Mouse (Mus musculus): ENCODE results near the gene Alyref. TPM values are rescaled to one million over a fixed set of nuclear protein-coding genes. Genes with fewer than 3 reads are reported as not detected.
A peak's percentile ranks its signal among the peaks of the same experiment; 100 is the strongest.

Gene Alyref
- polyA plus RNA-seq, 2 experiments, result 143 to 478 TPM

DNA sequence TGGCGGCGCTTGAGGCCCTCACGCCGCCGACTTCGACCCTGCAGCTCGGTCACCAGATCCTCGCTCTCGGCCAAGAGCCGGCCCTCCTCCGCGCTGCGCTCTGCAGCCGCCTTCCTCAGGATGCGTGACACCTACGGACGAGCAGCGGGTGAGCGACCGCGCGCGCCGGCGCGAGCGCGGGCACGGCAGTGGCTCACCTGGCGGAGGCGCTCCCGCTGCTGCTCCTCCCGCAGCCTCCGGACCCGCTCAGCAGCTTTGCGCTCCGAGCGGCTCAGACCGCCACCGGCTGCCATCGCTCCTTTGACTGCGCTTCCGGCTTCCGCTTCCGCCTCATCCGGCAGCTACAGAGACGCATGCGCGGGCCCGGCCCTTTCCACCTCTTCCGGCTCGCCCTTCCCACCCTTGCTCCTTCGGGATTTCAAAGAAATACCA lies 26.5 kb upstream of the Alyref start:
- Histone ChIP-seq H3K4me2 (replicated peaks; ENCODE audit: low read depth, low read length, severe bottlenecking) (peak overlapping the region; percentile 99), H3K9me3 (ENCODE audit: control insufficient read depth, low read length) (no peaks in the 10 kb centered on the region), H3K36me3 (ENCODE audit: control insufficient read depth, insufficient read depth, low read length) (peaks cover 57% of the 10 kb centered on the region), H3K27ac (replicated peaks; ENCODE audit: low read depth, low read length) (peak overlapping the region; percentile 53; the same call in 1 of the 2 replicates), H3K4me1 (ENCODE audit: control insufficient read depth, insufficient read depth, low read length) (peaks cover 4% of the 10 kb centered on the region; the same call in 1 of the 2 replicates), H3K9ac (ENCODE audit: low read depth, low read length, severe bottlenecking) (peak overlapping the region; percentile 66), H3K27me3 (ENCODE audit: control insufficient read depth, insufficient read depth, low read length) (no peaks in the 10 kb centered on the region), H3K4me3 (replicated peaks; ENCODE audit: low read length) (peak overlapping the region; percentile 94)
- peak; percentile 83 for ATAC-seq (ENCODE audit: low FRiP score, low read depth)
- WGBS, result under 1% methylated on average over 27 of the region's 53 CpGs
- peak; percentile 93 for DNase-seq (ENCODE audit: low spot score)
- no peak for TF ChIP-seq POLR2A (IDR thresholded peaks at IDR 0.05; ENCODE audit: borderline replicate concordance, extremely low read depth, insufficient read depth, insufficient read length)

DNA sequence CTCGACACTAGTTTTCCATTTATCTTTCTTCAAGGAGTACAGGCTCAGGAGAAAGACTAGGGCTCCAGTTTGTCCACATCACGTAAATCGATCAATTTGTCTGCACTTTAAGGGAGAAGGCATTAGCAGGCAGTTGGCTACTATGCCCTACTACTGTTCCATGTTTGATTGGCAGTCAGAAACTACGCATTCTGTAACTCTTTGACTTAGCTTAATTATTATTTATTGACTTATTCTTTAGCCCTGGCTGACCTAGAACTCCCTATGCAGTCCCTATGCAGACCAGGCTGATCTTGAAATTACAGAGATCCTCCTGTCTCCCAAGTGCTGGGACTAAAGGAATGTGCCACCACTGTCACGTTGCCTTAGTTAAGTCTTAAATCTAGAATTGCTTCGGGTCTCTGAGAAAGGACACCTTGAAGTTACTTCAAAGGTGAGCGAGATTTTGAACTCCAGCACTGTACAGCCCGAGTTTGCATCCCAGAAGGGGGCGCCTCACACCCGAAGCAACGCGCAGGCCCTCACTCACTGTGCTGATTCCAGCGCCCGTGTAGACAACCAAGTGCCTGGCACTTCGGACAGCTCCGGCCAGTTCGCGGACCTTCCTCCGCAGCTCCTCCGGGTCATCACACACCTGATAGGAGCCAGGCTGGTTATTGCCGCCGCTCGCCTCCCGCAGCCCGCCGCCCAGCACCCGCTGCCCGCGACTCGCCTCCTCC lies 26.0 kb upstream of the Alyref start:
- DNase-seq (ENCODE audit: low spot score), result peak; percentile 30
- Histone ChIP-seq H3K4me3 (replicated peaks; ENCODE audit: low read length) (peak overlapping the region; percentile 94), H3K9me3 (ENCODE audit: control insufficient read depth, low read length) (no peaks in the 10 kb centered on the region), H3K4me1 (ENCODE audit: control insufficient read depth, insufficient read depth, low read length) (peaks cover 4% of the 10 kb centered on the region; the same call in 1 of the 2 replicates), H3K36me3 (ENCODE audit: control insufficient read depth, insufficient read depth, low read length) (peaks cover 54% of the 10 kb centered on the region), H3K4me2 (replicated peaks; ENCODE audit: low read depth, low read length, severe bottlenecking) (peak overlapping the region; percentile 99), H3K27me3 (ENCODE audit: control insufficient read depth, insufficient read depth, low read length) (no peaks in the 10 kb centered on the region), H3K27ac (replicated peaks; ENCODE audit: low read depth, low read length) (peak overlapping the region; percentile 53; the same call in 1 of the 2 replicates), H3K9ac (ENCODE audit: low read depth, low read length, severe bottlenecking) (peak overlapping the region; percentile 66)
- 13% methylated on average over 29 of the region's 30 CpGs for WGBS
- no peak for TF ChIP-seq POLR2A (IDR thresholded peaks at IDR 0.05; ENCODE audit: borderline replicate concordance, extremely low read depth, insufficient read depth, insufficient read length)
- peak; percentile 56 for ATAC-seq (ENCODE audit: low FRiP score, low read depth)

DNA sequence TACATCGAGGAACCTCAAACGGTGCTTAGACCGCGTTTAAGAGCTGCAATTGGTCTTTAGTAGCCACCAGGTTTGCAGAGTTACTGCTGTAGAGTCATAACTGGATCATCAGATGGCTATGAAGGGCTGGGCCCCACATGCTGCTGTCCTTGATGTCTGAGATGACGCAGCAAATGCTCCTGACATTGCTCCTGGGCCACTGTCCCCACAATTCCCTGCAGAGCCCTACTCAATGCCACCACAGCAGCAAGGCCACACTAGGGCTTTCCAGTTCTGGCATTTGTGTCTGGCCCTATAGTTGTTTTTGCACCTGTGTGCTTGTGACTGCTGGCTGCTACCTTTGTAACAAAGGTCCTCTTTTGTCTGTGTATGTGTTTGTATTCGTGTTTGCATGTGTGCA lies 24.6 kb upstream of the Alyref start:
- no peak overlapping the region for H3K27ac ChIP-seq (replicated peaks; ENCODE audit: low read depth, low read length)
- no peak overlapping the region for H3K9ac ChIP-seq (ENCODE audit: low read depth, low read length, severe bottlenecking)
- DNase-seq (ENCODE audit: low spot score) (no peak), ATAC-seq (ENCODE audit: low FRiP score, low read depth) (no peak)
- no peaks in the 10 kb centered on the region for H3K9me3 ChIP-seq (ENCODE audit: control insufficient read depth, low read length)
- H3K4me2 ChIP-seq (replicated peaks; ENCODE audit: low read depth, low read length, severe bottlenecking), result no peak overlapping the region
- H3K36me3 ChIP-seq (ENCODE audit: control insufficient read depth, insufficient read depth, low read length), result peaks cover 56% of the 10 kb centered on the region
- H3K4me1 ChIP-seq (ENCODE audit: control insufficient read depth, insufficient read depth, low read length), result peaks cover 4% of the 10 kb centered on the region; the same call in 1 of the 2 replicates
- H3K27me3 ChIP-seq (ENCODE audit: control insufficient read depth, insufficient read depth, low read length), result no peaks in the 10 kb centered on the region
- WGBS, result 92% methylated on average over 6 of the region's 6 CpGs
- H3K4me3 ChIP-seq (replicated peaks; ENCODE audit: low read length), result no peak overlapping the region
- TF ChIP-seq POLR2A (IDR thresholded peaks at IDR 0.05; ENCODE audit: borderline replicate concordance, extremely low read depth, insufficient read depth, insufficient read length), result no peak

DNA sequence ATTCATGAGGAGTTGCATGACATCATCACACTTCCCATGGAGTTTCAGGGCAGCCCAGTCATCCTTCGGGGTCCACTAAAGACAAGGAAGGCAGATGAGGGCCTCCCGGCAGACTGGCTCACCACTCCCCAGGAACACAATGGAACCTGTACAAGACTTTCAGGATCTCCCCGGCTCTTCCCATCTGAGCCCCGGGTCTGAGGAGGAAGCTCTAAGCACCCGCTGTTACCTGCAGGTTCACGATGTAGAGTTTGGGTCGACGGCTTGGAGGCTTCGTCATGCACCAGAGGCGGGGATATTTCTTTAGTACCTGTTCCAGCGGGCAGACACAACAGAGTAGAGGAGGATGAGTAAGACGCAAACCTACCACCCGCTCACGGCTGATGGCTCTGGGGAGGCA lies 22.0 kb upstream of the Alyref start:
- no peak for ATAC-seq (ENCODE audit: low FRiP score, low read depth)
- WGBS, result 91% methylated on average over 13 of the region's 14 CpGs
- no peaks in the 10 kb centered on the region for H3K27me3 ChIP-seq (ENCODE audit: control insufficient read depth, insufficient read depth, low read length)
- peaks cover 12% of the 10 kb centered on the region for H3K4me1 ChIP-seq (ENCODE audit: control insufficient read depth, insufficient read depth, low read length)
- TF ChIP-seq POLR2A (IDR thresholded peaks at IDR 0.05; ENCODE audit: borderline replicate concordance, extremely low read depth, insufficient read depth, insufficient read length), result no peak
- H3K27ac ChIP-seq (replicated peaks; ENCODE audit: low read depth, low read length), result no peak overlapping the region
- H3K4me3 ChIP-seq (replicated peaks; ENCODE audit: low read length), result no peak overlapping the region
- no peak for DNase-seq (ENCODE audit: low spot score)
- H3K9me3 ChIP-seq (ENCODE audit: control insufficient read depth, low read length), result no peaks in the 10 kb centered on the region
- no peak overlapping the region for H3K9ac ChIP-seq (ENCODE audit: low read depth, low read length, severe bottlenecking)
- H3K36me3 ChIP-seq (ENCODE audit: control insufficient read depth, insufficient read depth, low read length), result peaks cover 52% of the 10 kb centered on the region
- no peak overlapping the region for H3K4me2 ChIP-seq (replicated peaks; ENCODE audit: low read depth, low read length, severe bottlenecking)

DNA sequence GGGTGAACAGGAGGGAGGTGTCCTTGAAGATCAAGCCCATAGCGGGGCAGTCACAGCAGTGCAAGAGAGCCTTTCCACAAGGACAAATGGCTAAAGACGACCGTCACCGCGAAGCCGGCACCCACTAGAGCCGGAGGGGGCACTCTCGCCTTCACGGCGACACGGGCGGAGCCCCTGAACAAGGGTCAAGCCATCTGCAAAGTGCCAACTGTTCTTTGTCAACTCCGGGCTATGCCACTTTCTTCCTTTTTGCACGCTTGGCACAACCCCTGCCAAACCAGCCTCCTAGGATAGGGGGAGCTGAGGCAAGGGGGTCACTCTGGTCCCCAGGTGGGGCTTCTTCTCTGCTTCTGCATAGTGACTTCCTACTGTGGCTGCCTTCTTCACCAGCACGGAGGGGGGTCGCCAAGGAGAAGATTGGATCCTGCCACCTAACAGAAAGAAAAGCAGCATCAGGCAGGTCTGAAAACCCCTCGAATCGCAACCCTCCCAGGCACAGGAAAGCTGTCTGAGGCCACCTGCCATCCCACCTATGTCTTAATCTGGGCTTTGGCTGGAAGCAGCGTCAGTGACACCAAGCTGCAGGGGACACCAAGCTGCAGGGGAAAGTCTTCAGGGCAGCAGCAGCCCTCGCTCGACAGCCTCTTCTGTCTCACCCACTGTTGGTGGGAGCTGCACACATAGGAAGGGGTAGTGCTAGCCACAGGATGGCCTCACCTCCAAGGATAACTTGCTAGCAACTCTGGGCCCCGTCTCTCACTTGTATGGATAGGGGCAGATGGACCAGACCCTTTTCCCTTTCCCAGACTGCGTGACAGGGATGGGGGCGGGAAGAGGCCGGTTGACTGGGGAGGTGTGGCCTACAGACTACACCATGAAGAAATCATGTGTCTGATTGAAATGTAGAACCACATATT lies 20.7 kb upstream of the Alyref start:
- peaks cover 63% of the 10 kb centered on the region for H3K36me3 ChIP-seq (ENCODE audit: control insufficient read depth, insufficient read depth, low read length)
- H3K4me2 ChIP-seq (replicated peaks; ENCODE audit: low read depth, low read length, severe bottlenecking), result no peak overlapping the region
- ATAC-seq (ENCODE audit: low FRiP score, low read depth) (no peak), DNase-seq (ENCODE audit: low spot score) (no peak)
- H3K9ac ChIP-seq (ENCODE audit: low read depth, low read length, severe bottlenecking), result no peak overlapping the region
- no peak overlapping the region for H3K27ac ChIP-seq (replicated peaks; ENCODE audit: low read depth, low read length)
- no peaks in the 10 kb centered on the region for H3K9me3 ChIP-seq (ENCODE audit: control insufficient read depth, low read length)
- peaks cover 11% of the 10 kb centered on the region for H3K4me1 ChIP-seq (ENCODE audit: control insufficient read depth, insufficient read depth, low read length)
- H3K4me3 ChIP-seq (replicated peaks; ENCODE audit: low read length), result no peak overlapping the region
- 95% methylated on average over 25 of the region's 25 CpGs for WGBS
- H3K27me3 ChIP-seq (ENCODE audit: control insufficient read depth, insufficient read depth, low read length), result no peaks in the 10 kb centered on the region
- TF ChIP-seq POLR2A (IDR thresholded peaks at IDR 0.05; ENCODE audit: borderline replicate concordance, extremely low read depth, insufficient read depth, insufficient read length), result no peak
